Mouse (Mus musculus): ENCODE data around the gene Casz1. TPM values are rescaled to one million over a fixed set of nuclear protein-coding genes. Genes with fewer than 3 reads are reported as not detected.

Casz1 gene
- total RNA-seq (2023): 21.6 and 23.7 TPM in 2 replicates

DNA sequence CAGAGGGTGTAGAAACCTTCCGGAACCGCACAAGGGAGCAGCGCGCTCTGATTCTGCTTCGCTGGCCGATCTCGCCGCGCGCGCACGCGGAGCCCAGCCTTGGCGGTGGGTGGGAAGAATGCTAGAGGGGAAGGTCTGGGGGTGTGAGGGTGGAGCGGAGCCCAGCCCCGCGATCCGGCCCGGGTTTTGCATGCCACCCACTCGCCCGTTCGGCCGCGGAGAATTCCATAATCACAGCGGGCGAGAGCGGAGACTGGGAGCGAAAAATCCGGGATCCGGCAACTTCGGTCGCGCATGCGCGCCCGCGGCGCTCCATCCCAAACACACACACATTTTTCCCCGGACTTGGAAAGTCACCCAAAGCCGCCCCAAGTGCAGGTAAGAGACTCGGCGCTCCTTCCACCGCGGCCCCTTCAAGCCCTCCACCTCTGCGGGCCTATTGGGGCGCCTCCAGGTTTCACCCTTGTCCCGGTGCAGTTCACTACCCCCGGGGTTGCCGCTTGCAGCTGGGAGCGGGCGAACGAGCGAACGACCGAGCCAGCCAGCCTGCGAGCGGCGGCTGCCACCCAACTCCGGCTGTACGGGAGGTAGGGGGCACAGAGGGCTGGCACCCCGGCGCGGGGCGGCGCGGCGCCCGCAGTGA lies at the start of gene Casz1:
Gene Casz1 (plus strand): TSS at position 293 of the 643 bp plus-strand sequence.

Other genes starting within 250 kb of the Casz1 start
- gene Exosc10, start 246.0 kb upstream of the Casz1 start, total RNA-seq (2023): 44.6 and 47.8 TPM in 2 replicates
- 8.0 and 9.9 TPM in 2 replicates for gene Srm, start 212.9 kb upstream of the Casz1 start, total RNA-seq (2023)
- gene Masp2, start 201.9 kb upstream of the Casz1 start, total RNA-seq (2023): 0.25 TPM in 1 of 2 replicates, not detected in the other
- 187 TPM in 2 replicates for gene Tardbp, start 177.4 kb upstream of the Casz1 start, total RNA-seq (2023)
- gene Gm572, start 161.1 kb upstream of the Casz1 start, total RNA-seq (2023): not detected in 2 replicates